Mouse (Mus musculus) heart, postnatal 14 days (tissue): ENCODE measurements around the gene Olfr1062. TPM values are rescaled to one million over a fixed set of nuclear protein-coding genes. Genes with fewer than 3 reads are reported as not detected.
"Not testable (repeated sequence)": the region's sequence is repeated elsewhere in the genome, so short reads cannot be mapped to it uniquely, and the experiment has no call there.

ENCODE experiments used
- DNase-seq, 2 experiments: peaks; one replicate each; pipeline ENCODE4 v3.0.0; 2021 to 2022
- intact Hi-C: fragments of 180-260 bp; cut with DNase I; formaldehyde crosslinking; loops from one replicate; pipeline ENCODE4 v1.15.1; 2025
- long read RNA-seq, 2 experiments: library from polyadenylated mRNA; stranded (forward); transcript quantifications; one replicate each; pipeline ENCODE4 v2.0.0; 2021
- total RNA-seq, 2 experiments: library from RNA; stranded (reverse); gene quantifications; 2 replicates each; pipeline ENCODE4 v1.2.3; 2021

The Olfr1062 gene
- not detected for total RNA-seq
- long read RNA-seq, experiment 1, result 0 reads
- long read RNA-seq, experiment 2, result 0 reads

- intact Hi-C loops, DNase-seq: not testable (repeated sequence)
Measured at GRCm38 (mm10) chr2:86426649-86427048, at the start of gene Olfr1062. Gene Olfr1062 (minus strand): TSS chr2:86426749.

GRCm38 (mm10) chr2:86464442-86465109, 38.0 kb upstream of the Olfr1062 start:
- peak; percentile 35 to 60 for DNase-seq

GRCm38 (mm10) chr2:86460434-86460833, 33.9 kb upstream of the Olfr1062 start:
- intact Hi-C loops, result loop anchor here (10.0 kb wide), 1 partner anchor 1436 kb away; no protein-coding TSS in a partner anchor
- no peak for DNase-seq

More at GRCm38 (mm10) chr2:86464442-86465109, 38.0 kb upstream of the Olfr1062 start:
- intact Hi-C loops, result loop anchor here (2.0 to 10.0 kb wide), 3 partner anchors 738 to 1440 kb away; no protein-coding TSS in a partner anchor

- DNase-seq, result no peak
- intact Hi-C loops, result no loop called here
Measured at GRCm38 (mm10) chr2:86456169-86456568, 29.6 kb upstream of the Olfr1062 start, which contains the start of gene Olfr1066. Gene Olfr1066 (minus strand): TSS chr2:86456269.

- intact Hi-C loops, DNase-seq: not testable (repeated sequence)
Measured at GRCm38 (mm10) chr2:86450491-86450890, 23.9 kb upstream of the Olfr1062 start, which contains the start of gene Olfr1065. Gene Olfr1065 (minus strand): TSS chr2:86450591.

- DNase-seq, intact Hi-C loops: not testable (repeated sequence)
Measured at GRCm38 (mm10) chr2:86442101-86442500, 15.6 kb upstream of the Olfr1062 start.

GRCm38 (mm10) chr2:86428511-86428910, 2.0 kb upstream of the Olfr1062 start:
- intact Hi-C loops, DNase-seq: not testable (repeated sequence)

GRCm38 (mm10) chr2:86413950-86414349, 12.6 kb downstream of the Olfr1062 start, which contains the start of gene Olfr1061:
Gene Olfr1061 (minus strand): TSS chr2:86414050.
- DNase-seq, result no peak

GRCm38 (mm10) chr2:86395114-86395513, 31.4 kb downstream of the Olfr1062 start:
- intact Hi-C loops, result no loop called here
- no peak for DNase-seq

More at GRCm38 (mm10) chr2:86413950-86414349, 12.6 kb downstream of the Olfr1062 start, which contains the start of gene Olfr1061:
- intact Hi-C loops, result no loop called here

GRCm38 (mm10) chr2:86388461-86388860, 38.1 kb downstream of the Olfr1062 start, which contains the start of gene Olfr1058:
Gene Olfr1058 (minus strand): TSS chr2:86388561.
- intact Hi-C loops, DNase-seq: not testable (repeated sequence)

GRCm38 (mm10) chr2:86378293-86378692, 48.3 kb downstream of the Olfr1062 start, which contains the start of gene Olfr1057:
Gene Olfr1057 (minus strand): TSS chr2:86378393.
- no peak for DNase-seq
- intact Hi-C loops, result no loop called here

Other genes starting within 250 kb of the Olfr1062 start
- gene Olfr1044, start 248.9 kb downstream of the Olfr1062 start, total RNA-seq, result not detected
- not detected for gene Olfr52, start 241.1 kb downstream of the Olfr1062 start, total RNA-seq
- not detected for gene Olfr1045, start 223.7 kb downstream of the Olfr1062 start, total RNA-seq
- not detected for gene Olfr1046, start 207.4 kb downstream of the Olfr1062 start, total RNA-seq
- not detected for gene Olfr1047, start 195.3 kb downstream of the Olfr1062 start, total RNA-seq
- gene Olfr1048, start 186.5 kb downstream of the Olfr1062 start, total RNA-seq, result not detected
- not detected for gene Olfr1049, start 168.4 kb downstream of the Olfr1062 start, total RNA-seq
- not detected for gene Olfr1051, start 147.7 kb downstream of the Olfr1062 start, total RNA-seq
- not detected for gene Olfr1052, start 134.3 kb downstream of the Olfr1062 start, total RNA-seq
- gene Olfr1053, start 111.5 kb downstream of the Olfr1062 start, total RNA-seq, result not detected
- not detected for gene Olfr1054, start 91.3 kb downstream of the Olfr1062 start, total RNA-seq
- gene Olfr1055, start 76.5 kb downstream of the Olfr1062 start, total RNA-seq, result not detected
- not detected for gene Olfr1056, start 64.3 kb downstream of the Olfr1062 start, total RNA-seq
- not detected for gene Olfr1057, start 48.4 kb downstream of the Olfr1062 start, total RNA-seq
- gene Olfr1058, start 38.2 kb downstream of the Olfr1062 start, total RNA-seq, result not detected
- not detected for gene Olfr1061, start 12.7 kb downstream of the Olfr1062 start, total RNA-seq
- not detected for gene Olfr1065, start 23.8 kb upstream of the Olfr1062 start, total RNA-seq
- not detected for gene Olfr1066, start 29.5 kb upstream of the Olfr1062 start, total RNA-seq
- not detected for gene Olfr228, start 60.6 kb upstream of the Olfr1062 start, total RNA-seq
- not detected for gene Olfr1076, start 81.7 kb upstream of the Olfr1062 start, total RNA-seq
- not detected for gene Olfr1079, start 115.7 kb upstream of the Olfr1062 start, total RNA-seq
- gene Olfr1080, start 131.5 kb upstream of the Olfr1062 start, total RNA-seq, result not detected
- not detected for gene Olfr1082, start 172.2 kb upstream of the Olfr1062 start, total RNA-seq
- gene Olfr1084, start 213.0 kb upstream of the Olfr1062 start, total RNA-seq, result not detected
- not detected for gene Olfr1085, start 235.3 kb upstream of the Olfr1062 start, total RNA-seq